Mouse (Mus musculus): ENCODE data around the gene Tmcc1. TPM values are rescaled to one million over a fixed set of nuclear protein-coding genes. Genes with fewer than 3 reads are reported as not detected.

Tmcc1 gene
- total and polyA plus RNA-seq, 2 experiments from 2014 or later: 11.8 to 40.9 TPM

DNA sequence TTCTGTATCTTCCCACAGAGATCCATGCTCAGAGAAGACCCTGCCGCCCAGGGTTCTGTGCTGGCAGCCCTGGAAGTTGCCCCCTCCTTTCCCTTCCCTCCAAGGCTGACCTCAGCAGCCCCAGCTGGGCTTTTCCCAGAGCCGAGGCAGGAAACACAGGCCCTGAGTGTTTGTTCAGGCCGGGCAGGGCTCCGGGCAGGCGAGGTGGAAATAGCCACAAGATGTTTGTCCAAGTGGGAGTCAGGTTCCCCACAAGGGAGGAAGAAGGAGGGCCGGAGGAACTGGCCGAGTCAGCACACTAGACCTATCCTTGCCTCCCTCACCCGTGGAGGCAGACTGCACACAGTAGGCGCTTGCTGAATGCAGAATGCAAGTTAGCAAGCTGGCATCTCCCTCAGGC, 186.6 kb downstream of the Tmcc1 start:
- ATAC-seq (ENCODE audit: low FRiP score) (no peak), DNase-seq (ENCODE audit: low spot score) (no peak)
- 53% methylated on average over 9 of the region's 9 CpGs for WGBS
- Histone ChIP-seq H3K27ac (ENCODE audit: low read depth, low read length) (peak overlapping the region; percentile 38; the same call in 1 of the 2 replicates), H3K9me3 (ENCODE audit: low read length) (no peaks in the 10 kb centered on the region), H3K36me3 (ENCODE audit: insufficient read depth, low read length) (no peaks in the 10 kb centered on the region), H3K4me1 (ENCODE audit: insufficient read depth, low read length) (no peaks in the 10 kb centered on the region), H3K4me3 (ENCODE audit: low read depth, low read length) (no peak overlapping the region), H3K9ac (replicated peaks; ENCODE audit: low read length, poor library complexity, severe bottlenecking) (no peak overlapping the region), H3K27me3 (ENCODE audit: insufficient read depth, low read length) (no peaks in the 10 kb centered on the region), H3K4me2 (ENCODE audit: low read depth, low read length, poor library complexity, severe bottlenecking) (no peak overlapping the region)
- TF ChIP-seq CTCF (IDR thresholded peaks at IDR 0.05): no peak

DNA sequence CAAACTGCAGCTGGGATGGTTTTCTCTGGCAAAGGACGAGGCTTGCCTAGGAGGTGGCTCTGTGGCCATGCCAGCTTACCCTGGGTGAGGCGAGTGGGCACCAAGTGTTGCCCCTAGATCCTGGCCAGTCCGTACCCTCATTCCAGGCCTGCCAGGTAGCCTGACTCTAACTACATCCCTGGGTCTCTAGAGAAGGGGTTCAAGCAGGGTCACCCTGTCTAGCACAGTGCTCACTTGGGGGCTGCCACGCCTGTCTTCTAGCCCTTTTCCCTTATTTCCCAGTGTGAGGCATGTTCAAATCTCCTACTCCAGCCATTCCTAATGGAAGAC, 187.4 kb downstream of the Tmcc1 start:
- TF ChIP-seq CTCF (IDR thresholded peaks at IDR 0.05): no peak
- H3K4me2 ChIP-seq (ENCODE audit: low read depth, low read length, poor library complexity, severe bottlenecking): no peak overlapping the region
- H3K9me3 ChIP-seq (ENCODE audit: low read length): no peaks in the 10 kb centered on the region
- ATAC-seq (ENCODE audit: low FRiP score) (no peak), DNase-seq (ENCODE audit: low spot score) (no peak)
- H3K4me1 ChIP-seq (ENCODE audit: insufficient read depth, low read length): no peaks in the 10 kb centered on the region
- no peak overlapping the region for H3K4me3 ChIP-seq (ENCODE audit: low read depth, low read length)
- 71% methylated on average over 4 of the region's 4 CpGs for WGBS
- H3K36me3 ChIP-seq (ENCODE audit: insufficient read depth, low read length): no peaks in the 10 kb centered on the region
- H3K27ac ChIP-seq (ENCODE audit: low read depth, low read length): no peak overlapping the region
- H3K27me3 ChIP-seq (ENCODE audit: insufficient read depth, low read length): no peaks in the 10 kb centered on the region
- H3K9ac ChIP-seq (replicated peaks; ENCODE audit: low read length, poor library complexity, severe bottlenecking): no peak overlapping the region

DNA sequence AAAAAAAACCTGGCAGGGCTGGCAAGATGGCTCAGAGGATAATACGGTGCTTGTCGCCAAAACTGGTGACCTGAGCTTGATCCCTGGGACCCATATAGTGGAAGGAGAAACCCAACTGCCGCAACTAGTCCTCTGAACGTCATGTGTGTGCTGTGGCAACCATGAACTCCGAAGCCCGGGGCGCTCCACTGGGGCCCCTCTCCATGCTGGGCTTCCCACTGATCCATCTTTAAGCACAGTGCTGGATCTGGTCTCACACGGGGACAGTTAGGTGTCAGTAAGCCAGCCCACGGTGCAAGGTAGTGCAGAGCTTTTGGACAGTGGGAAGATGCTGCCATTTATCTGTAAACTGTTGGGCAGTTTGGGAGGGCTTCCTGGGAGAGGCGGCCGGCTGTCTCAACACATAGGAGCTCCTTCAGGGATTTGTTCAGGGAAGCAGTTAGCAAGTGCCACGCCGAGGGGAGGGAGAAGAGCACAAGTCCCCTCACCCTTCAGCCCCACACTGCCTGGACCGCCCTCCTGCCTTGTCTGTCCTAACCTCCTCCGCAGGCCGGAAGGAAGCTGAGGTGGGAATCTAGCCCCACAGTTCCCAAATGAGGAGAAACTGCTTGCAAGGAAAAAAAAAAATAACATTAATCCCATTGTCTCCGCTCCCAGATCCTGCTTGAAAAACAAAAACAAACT, 187.9 kb downstream of the Tmcc1 start:
- ATAC-seq (ENCODE audit: low FRiP score) (no peak), DNase-seq (ENCODE audit: low spot score) (no peak)
- Histone ChIP-seq H3K4me2 (ENCODE audit: low read depth, low read length, poor library complexity, severe bottlenecking) (no peak overlapping the region), H3K4me3 (ENCODE audit: low read depth, low read length) (no peak overlapping the region), H3K9ac (replicated peaks; ENCODE audit: low read length, poor library complexity, severe bottlenecking) (no peak overlapping the region), H3K9me3 (ENCODE audit: low read length) (no peaks in the 10 kb centered on the region), H3K4me1 (ENCODE audit: insufficient read depth, low read length) (no peaks in the 10 kb centered on the region), H3K36me3 (ENCODE audit: insufficient read depth, low read length) (no peaks in the 10 kb centered on the region), H3K27me3 (ENCODE audit: insufficient read depth, low read length) (no peaks in the 10 kb centered on the region), H3K27ac (ENCODE audit: low read depth, low read length) (no peak overlapping the region)
- no peak for TF ChIP-seq CTCF (IDR thresholded peaks at IDR 0.05)
- whole genome bisulfite sequencing: 71% methylated on average over 17 of the region's 17 CpGs

DNA sequence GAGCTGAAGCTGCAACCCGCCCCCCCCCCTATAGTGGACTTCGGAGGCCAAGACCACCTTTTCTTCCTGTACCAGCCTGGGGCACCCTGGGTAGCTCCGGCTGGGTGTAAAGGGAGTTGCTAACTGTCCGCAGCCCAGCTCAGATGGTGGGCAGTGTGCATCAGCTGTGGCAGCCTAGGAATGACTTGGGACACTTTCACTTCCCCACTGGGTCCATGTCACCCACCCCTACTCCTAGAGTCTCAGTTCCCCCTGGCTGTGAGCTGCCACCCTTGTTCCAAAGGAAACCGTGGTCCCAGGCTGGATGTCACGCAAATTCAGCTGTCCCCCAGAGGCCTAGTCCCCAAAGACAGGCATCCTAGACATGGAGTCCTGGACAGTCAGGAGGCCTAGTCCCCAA, 188.6 kb downstream of the Tmcc1 start:
- ATAC-seq (ENCODE audit: low FRiP score): no peak
- TF ChIP-seq CTCF (IDR thresholded peaks at IDR 0.05): no peak
- no peaks in the 10 kb centered on the region for H3K9me3 ChIP-seq (ENCODE audit: low read length)
- no peak overlapping the region for H3K9ac ChIP-seq (replicated peaks; ENCODE audit: low read length, poor library complexity, severe bottlenecking)
- WGBS: 91% methylated on average over 6 of the region's 6 CpGs
- no peak for DNase-seq (ENCODE audit: low spot score)
- no peak overlapping the region for H3K4me3 ChIP-seq (ENCODE audit: low read depth, low read length)
- no peaks in the 10 kb centered on the region for H3K4me1 ChIP-seq (ENCODE audit: insufficient read depth, low read length)
- no peaks in the 10 kb centered on the region for H3K36me3 ChIP-seq (ENCODE audit: insufficient read depth, low read length)
- no peaks in the 10 kb centered on the region for H3K27me3 ChIP-seq (ENCODE audit: insufficient read depth, low read length)
- H3K27ac ChIP-seq (ENCODE audit: low read depth, low read length): no peak overlapping the region
- H3K4me2 ChIP-seq (ENCODE audit: low read depth, low read length, poor library complexity, severe bottlenecking): no peak overlapping the region

DNA sequence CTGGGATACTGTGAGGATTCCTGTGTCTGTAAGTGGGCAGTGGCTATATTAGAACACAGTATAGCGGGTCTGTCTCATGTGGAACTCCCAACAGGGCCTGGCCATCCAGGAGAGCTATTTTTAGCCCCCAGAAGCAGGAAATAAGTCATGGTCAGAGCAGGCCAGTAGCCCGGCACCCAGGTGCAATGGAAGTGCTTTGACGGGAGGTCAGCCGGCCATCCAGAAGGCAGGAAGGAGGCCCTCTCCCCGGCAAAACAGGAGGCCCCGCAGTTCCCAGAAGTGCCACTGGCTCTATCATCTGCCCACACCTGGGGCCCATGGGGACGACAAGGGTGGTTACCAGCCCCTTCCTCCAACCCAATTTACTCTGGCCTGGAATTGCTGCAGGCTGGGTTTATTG, 189.2 kb downstream of the Tmcc1 start:
- Histone ChIP-seq H3K4me2 (ENCODE audit: low read depth, low read length, poor library complexity, severe bottlenecking) (no peak overlapping the region), H3K9ac (replicated peaks; ENCODE audit: low read length, poor library complexity, severe bottlenecking) (no peak overlapping the region), H3K4me3 (ENCODE audit: low read depth, low read length) (no peak overlapping the region), H3K9me3 (ENCODE audit: low read length) (no peaks in the 10 kb centered on the region), H3K4me1 (ENCODE audit: insufficient read depth, low read length) (no peaks in the 10 kb centered on the region), H3K27me3 (ENCODE audit: insufficient read depth, low read length) (no peaks in the 10 kb centered on the region), H3K27ac (ENCODE audit: low read depth, low read length) (no peak overlapping the region), H3K36me3 (ENCODE audit: insufficient read depth, low read length) (no peaks in the 10 kb centered on the region)
- WGBS: 62% methylated on average over 7 of the region's 7 CpGs
- TF ChIP-seq CTCF (IDR thresholded peaks at IDR 0.05): no peak
- ATAC-seq (ENCODE audit: low FRiP score) (no peak), DNase-seq (ENCODE audit: low spot score) (no peak)

DNA sequence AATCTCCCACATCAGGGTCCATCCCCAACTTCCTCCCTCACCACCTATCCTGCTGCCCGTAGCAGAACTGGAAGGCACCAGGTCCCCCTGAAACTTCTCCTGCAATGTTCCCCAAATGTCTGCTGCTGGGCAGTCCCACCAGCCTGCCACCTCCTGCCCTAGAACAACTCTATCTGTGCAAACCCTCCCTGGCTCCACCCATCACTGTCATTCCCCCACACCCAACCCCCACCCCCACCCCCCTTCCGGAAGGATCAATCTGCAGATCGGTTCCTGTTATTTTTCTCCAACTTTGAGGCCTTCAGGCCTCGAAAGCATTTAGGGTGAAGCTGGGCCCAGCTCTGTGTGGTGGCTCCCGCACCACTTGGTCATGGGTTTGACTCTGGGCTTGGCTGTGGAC, 189.8 kb downstream of the Tmcc1 start:
- no peak for DNase-seq (ENCODE audit: low spot score)
- no peak for TF ChIP-seq CTCF (IDR thresholded peaks at IDR 0.05)

More for the DNA sequence above, 189.8 kb downstream of the Tmcc1 start:
- Histone ChIP-seq H3K27me3 (ENCODE audit: insufficient read depth, low read length) (no peaks in the 10 kb centered on the region), H3K27ac (ENCODE audit: low read depth, low read length) (no peak overlapping the region), H3K4me2 (ENCODE audit: low read depth, low read length, poor library complexity, severe bottlenecking) (no peak overlapping the region), H3K9ac (replicated peaks; ENCODE audit: low read length, poor library complexity, severe bottlenecking) (no peak overlapping the region), H3K4me1 (ENCODE audit: insufficient read depth, low read length) (no peaks in the 10 kb centered on the region), H3K36me3 (ENCODE audit: insufficient read depth, low read length) (no peaks in the 10 kb centered on the region), H3K9me3 (ENCODE audit: low read length) (no peaks in the 10 kb centered on the region), H3K4me3 (ENCODE audit: low read depth, low read length) (no peak overlapping the region)
- 81% methylated on average over 5 of the region's 5 CpGs for WGBS
- no peak for ATAC-seq (ENCODE audit: low FRiP score)
